20 mouse cellular contexts compared by ENCODE assay signal in the genomic region with DNA sequence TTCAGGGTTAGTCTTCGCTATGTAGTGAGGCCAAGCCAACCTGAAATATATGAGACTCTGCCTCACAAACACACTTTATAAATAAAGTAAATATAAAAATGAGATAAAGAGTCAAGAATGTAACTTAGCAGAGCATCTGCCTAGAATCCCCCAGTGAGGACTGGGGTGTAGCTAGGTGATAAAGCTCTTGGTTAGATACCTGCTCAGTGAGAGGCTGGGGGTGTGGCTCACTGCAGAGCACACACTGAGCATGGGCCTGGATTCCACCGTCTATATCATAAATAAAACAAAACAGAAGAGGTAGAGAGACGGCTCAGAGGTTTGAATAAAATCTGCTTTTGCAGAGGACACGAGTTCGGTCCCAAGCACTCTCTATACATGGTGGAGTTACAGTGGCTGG.
"Had no signal": no experiment of that assay in that cellular context is flagged by ENCODE, and none has a peak within 500 bp of the region (broad histone marks: within the 10 kb centered on the region; RNA-seq: fewer than 3 reads in every experiment).

No protein-coding gene starts in this region.

- ATAC-seq: intestine, embryonic 16.5 days; lung, postnatal 0 days; midbrain, embryonic 15.5 days had no signal

- H3K9ac ChIP-seq: limb, embryonic 13.5 days; lung, embryonic 14.5 days; midbrain, embryonic 15.5 days; neural tube, embryonic 12.5 days; neural tube, embryonic 15.5 days had no signal

- H3K36me3 ChIP-seq: limb, embryonic 10.5 days; limb, embryonic 13.5 days; midbrain, embryonic 10.5 days; midbrain, embryonic 15.5 days; neural tube, embryonic 12.5 days; neural tube, embryonic 15.5 days had no signal

- H3K4me3 ChIP-seq: limb, embryonic 10.5 days; limb, embryonic 13.5 days; midbrain, embryonic 10.5 days; midbrain, embryonic 15.5 days; neural tube, embryonic 12.5 days; neural tube, embryonic 15.5 days had no signal

- H3K27ac ChIP-seq: limb, embryonic 10.5 days; limb, embryonic 13.5 days; macrophage; midbrain, embryonic 10.5 days; midbrain, embryonic 15.5 days; neural tube, embryonic 12.5 days; neural tube, embryonic 15.5 days; stomach, postnatal 0 days had no signal

- H3K9me3 ChIP-seq: limb, embryonic 10.5 days; limb, embryonic 13.5 days; midbrain, embryonic 10.5 days; midbrain, embryonic 15.5 days; neural tube, embryonic 12.5 days; neural tube, embryonic 15.5 days had no signal

- H3K4me2 ChIP-seq: limb, embryonic 13.5 days; lung, embryonic 14.5 days; midbrain, embryonic 15.5 days; neural tube, embryonic 12.5 days; neural tube, embryonic 15.5 days had no signal

- H3K27me3 ChIP-seq: limb, embryonic 13.5 days; midbrain, embryonic 15.5 days; neural tube, embryonic 15.5 days had no signal

- DNase-seq: kidney, adult 18-20 months; kidney, adult 9 months; kidney, postnatal 14 days; kidney, postnatal 4 days; lung, embryonic 14.5 days; right cerebral cortex, adult 18-20 months; right cerebral cortex, postnatal 14 days; right cerebral cortex, postnatal 4 days; thymus, adult 2 months; thymus, postnatal 25 days had no signal
